Mouse (Mus musculus): ENCODE measurements around the gene Brd7. TPM values are rescaled to one million over a fixed set of nuclear protein-coding genes. Genes with fewer than 3 reads are reported as not detected.

Gene Brd7
- polyA plus RNA-seq, 1 experiment: 27.9 TPM

DNA sequence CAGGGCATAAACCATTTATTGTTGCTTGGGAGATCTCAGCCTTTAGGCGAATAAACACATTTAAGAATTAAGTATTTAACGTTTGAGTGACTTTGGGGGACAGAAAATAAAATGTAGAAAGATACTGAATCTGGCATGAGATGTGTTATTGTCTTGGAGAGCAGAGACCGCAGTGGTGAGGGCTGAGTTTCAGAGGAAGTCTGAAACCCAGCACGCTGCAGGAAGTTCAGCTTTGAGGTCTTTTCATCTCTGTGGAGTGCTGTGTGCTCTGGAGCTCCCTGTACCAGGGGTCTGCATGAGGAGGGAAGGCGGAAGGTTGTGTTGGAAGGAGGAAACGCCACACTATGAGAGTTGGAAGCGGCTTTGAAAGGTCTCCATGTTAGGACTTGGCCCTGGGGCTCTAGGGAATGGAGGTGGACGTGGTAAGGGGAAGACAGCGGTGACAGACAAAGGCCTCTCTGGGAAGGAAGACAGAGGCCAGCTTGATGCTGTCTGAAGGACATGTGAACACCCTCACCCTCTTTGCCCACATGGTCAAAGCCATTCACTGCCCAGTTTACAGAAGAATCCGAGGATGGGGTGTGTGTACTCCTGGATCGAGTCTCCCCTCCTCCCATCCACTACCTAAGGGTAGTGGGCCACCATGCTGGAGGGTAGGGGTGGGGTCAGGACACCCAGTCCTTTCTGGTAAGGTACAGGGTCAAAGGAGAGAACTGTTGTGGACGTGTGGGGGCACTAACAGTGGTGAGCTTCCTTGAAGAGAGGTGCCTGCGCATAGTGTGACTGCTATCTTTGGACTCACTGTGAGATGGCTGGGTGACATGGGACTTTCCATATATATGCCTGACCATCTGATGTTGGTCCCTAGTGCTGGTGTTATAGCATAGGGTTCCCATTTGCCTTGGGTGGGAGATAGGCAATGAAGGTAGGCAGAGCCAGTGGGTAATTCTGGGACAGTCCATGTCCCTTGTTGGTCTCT lies 71.4 kb downstream of the Brd7 start:
- DNase-seq (ENCODE audit: low read depth, low spot score): no peak
- 76% methylated on average over 13 of the region's 13 CpGs for WGBS

DNA sequence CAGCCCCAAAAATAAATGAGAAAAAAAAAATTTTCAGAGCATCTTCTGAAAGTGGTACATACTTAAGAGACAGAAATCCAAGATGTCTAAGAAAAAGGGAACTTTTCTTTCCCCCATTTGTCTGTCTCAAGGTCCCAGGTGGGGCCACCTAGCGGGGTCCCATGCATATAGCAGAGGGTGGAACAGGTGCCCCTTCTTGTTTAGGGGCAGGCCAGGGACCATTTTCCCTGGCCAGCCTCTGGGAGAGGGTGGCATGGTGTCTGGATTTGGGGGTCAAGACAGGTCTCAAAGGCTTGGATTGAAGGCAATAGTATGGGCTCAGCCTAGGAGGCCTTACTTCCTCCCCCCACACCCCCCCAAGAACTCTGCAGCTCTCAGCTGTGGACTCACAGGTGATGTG lies 72.1 kb downstream of the Brd7 start:
- no peak for DNase-seq (ENCODE audit: low read depth, low spot score)
- WGBS: 80% methylated on average over 1 of the region's 1 CpGs

DNA sequence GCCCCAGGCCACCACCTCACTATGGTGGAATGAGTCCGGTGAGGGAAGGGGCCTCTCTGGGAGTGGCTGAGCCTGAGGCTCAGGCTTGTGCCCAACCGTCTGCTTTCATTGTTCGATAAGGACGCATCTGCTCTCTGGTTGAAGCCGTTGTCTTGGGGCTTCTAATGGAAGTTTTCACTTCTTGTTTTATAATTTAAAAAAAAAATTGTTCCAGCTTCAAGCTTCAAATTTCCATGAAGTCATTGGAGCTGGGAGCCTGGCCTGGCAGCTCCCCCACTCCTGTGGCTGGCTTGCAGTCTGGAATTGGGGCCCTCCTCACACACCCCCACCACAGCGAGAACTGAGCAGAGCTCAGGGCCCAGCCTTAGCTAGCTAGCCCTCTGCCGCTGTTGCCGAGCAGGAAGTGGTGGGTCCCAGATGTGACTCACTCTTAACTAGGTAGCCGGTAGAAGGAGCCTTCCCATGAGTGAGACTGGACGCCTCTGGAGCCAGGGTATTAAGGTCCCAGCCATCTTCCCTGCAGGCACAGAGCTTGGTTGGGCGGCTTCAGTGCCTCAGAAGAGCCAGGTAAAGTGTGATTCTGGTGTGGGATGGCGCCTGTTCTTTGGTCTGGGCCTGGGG lies 73.3 kb downstream of the Brd7 start:
- WGBS: 58% methylated on average over 12 of the region's 12 CpGs
- DNase-seq (ENCODE audit: low read depth, low spot score): no peak

DNA sequence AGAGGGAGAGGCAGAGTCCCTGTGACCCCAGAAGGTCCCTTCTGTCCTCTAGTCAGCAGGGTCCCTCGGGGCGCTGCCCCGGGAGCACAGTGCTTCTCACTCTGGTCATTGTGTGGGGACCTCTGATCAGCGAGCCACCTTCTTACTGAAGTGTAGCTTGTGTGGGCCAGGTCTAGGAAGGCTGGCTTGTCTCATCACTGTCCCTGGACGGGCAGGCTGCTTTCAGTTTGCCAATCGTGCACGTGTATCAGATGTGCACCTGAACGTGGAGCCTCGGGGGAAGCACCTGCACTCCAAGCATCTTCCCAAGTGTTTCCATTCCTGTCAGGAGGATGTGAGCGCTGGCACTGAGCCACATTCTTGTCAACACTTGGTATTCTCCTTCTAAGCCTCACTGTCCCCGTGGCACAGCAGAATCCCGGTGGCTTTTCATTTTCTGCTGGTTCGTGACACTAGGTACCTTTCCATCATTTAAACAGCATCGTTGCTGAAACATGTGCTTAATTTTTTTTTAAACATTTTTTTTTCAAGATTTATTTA lies 75.5 kb downstream of the Brd7 start:
- 80% methylated on average over 14 of the region's 14 CpGs for WGBS
- DNase-seq (ENCODE audit: low read depth, low spot score): no peak

- no peak for DNase-seq (ENCODE audit: low read depth, low spot score)
- 82% methylated on average over 8 of the region's 8 CpGs for WGBS
Measured at GRCm38 (mm10) chr8:88285469-88286356, 76.3 kb downstream of the Brd7 start.

DNA sequence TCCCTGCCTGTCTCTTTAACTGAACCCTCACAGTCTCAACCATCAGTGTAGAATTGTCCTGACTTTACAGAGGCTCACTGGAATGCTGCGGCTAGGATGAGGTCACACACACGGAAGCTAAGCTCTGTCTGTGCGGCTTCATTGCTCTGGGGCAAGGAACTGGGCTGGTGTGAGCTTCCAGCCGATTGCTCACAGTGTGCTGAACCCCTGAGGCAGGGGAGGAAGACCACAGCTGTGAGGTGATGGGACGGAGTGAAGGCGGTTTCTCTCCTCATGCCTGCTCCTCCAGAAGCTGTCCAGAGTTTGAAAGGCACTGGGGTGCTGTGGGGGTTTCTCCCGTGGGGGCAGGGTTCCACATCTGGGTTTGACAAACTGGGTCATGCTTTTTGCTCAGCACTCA lies 77.3 kb downstream of the Brd7 start:
- WGBS: 29% methylated on average over 7 of the region's 7 CpGs
- DNase-seq (ENCODE audit: low read depth, low spot score): no peak

DNA sequence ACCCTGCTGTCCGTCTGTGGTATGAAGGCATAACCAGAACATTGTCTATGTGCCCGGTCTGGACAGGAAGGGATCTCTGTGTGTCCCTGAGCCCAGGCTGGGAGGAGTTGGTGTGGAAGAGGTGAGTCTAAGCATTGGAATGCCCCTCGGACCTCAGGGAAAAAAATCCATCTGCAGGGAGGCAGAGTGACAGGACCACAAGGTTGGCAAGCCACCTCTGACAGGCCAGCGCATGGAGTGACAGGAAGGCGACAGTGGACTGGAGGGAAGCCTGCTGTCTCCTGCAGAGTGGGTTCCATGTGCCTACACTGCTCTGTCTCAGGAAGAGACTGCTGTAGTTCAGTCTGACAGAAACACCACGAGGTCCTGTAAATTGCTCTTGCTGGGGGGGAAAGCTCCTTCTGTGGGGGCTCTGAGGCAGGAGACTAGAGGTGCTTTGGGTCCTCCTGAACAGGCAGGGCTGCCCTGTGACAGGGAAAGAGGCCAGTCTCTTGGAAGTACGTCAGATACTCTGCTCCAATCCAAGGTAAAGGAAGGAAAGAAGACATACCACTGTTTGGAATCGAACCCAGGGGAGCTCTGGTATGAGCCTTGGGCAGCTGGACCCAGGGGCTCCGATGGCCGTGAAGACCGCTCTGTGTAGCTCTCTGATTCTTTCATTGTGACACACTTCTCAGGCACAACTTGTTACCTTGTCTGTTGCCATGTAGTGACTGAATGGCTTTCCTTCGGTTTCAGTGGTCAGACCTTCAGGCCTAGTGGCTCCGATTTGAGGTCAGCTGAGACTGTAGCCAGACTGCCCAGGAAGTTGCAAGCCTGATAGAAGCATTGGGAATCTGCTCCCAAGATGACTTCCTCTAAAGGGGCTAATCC lies 78.5 kb downstream of the Brd7 start:
- WGBS: 82% methylated on average over 13 of the region's 13 CpGs
- DNase-seq (ENCODE audit: low read depth, low spot score): no peak

DNA sequence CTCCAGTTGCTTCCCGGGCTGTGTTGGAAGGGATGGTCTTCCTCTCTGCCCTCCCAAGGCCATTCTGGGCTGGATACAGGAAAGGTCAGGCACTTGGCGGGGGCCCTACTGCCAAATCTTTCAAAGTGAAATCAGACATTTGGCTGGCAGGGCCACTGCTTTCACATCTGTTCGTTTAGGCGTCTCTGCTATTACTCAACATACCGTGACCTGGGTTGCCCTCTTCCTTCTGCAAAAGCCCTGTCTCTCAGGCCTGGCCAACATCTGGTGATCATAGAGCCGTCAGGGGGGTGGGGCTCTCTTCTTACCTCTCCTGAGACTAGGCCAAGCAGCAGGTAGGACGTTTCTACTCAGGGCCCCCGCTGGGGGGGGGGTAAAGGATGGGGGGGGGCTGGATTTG lies 79.3 kb downstream of the Brd7 start:
- DNase-seq (ENCODE audit: low read depth, low spot score): no peak
- 26% methylated on average over 8 of the region's 8 CpGs for WGBS

Other genes starting within 250 kb of the Brd7 start
- 11.5 and 17.4 TPM in 2 replicates for gene Cnep1r1, start 243.4 kb downstream of the Brd7 start, polyA plus RNA-seq (2012; rRNA removed)
- 10.4 and 11.8 TPM in 2 replicates for gene Heatr3, start 224.3 kb downstream of the Brd7 start, polyA plus RNA-seq (2012; rRNA removed)
- 10.8 and 22.0 TPM in 2 replicates for gene Tent4b, start 163.0 kb downstream of the Brd7 start, polyA plus RNA-seq (2012; rRNA removed)
- 6.7 and 13.4 TPM in 2 replicates for gene Adcy7, start 89.8 kb downstream of the Brd7 start, polyA plus RNA-seq (2012; rRNA removed)
- 17.2 and 21.9 TPM in 2 replicates for gene Nkd1, start 159.2 kb upstream of the Brd7 start, polyA plus RNA-seq (2012; rRNA removed)